Mouse (Mus musculus) G1E (cell line): ENCODE results near the gene BC030870. TPM values are rescaled to one million over a fixed set of nuclear protein-coding genes. Genes with fewer than 3 reads are reported as not detected.

Source experiments
- ATAC-seq: 2 replicates; pipeline ENCODE4 v1.8.0; 2016; ENCODE audit warnings: mild to moderate bottlenecking; ENCODE audit not compliant: insufficient number of reproducible peaks, poor library complexity, low FRiP score, severe bottlenecking; ENCODE audit errors: extremely low read depth
- DNase-seq: peaks from one replicate; pipeline ENCODE4 v3.0.0; 2012; ENCODE audit warnings: low spot score
- H3K27me3 ChIP-seq: 2 replicates; pipeline ENCODE4 v1.6.1; 2012; ENCODE audit warnings: mild to moderate bottlenecking, low read length, inconsistent platforms; ENCODE audit not compliant: insufficient read depth
- H3K36me3 ChIP-seq: replicated peaks from 2 replicates; pipeline ENCODE3; 2012; ENCODE audit warnings: mild to moderate bottlenecking, inconsistent platforms
- H3K4me1 ChIP-seq: 2 replicates; pipeline ENCODE4 v1.6.1; 2012; ENCODE audit warnings: low read depth, low read length, inconsistent platforms, mixed read lengths; ENCODE audit not compliant: insufficient read depth
- H3K4me3 ChIP-seq: 2 replicates; pipeline ENCODE4 v1.5.1; 2012; ENCODE audit warnings: low read depth, mild to moderate bottlenecking, inconsistent platforms, low read length, moderate library complexity, mixed read lengths
- H3K9me3 ChIP-seq: replicated peaks from 2 replicates; pipeline ENCODE4 v1.6.1; 2012; ENCODE audit warnings: inconsistent platforms
- CTCF ChIP-seq: IDR thresholded peaks from 2 replicates; pipeline ENCODE4 v1.5.1; 2012; ENCODE audit warnings: low read depth, low read length, inconsistent platforms, mixed read lengths
- GATA1 ChIP-seq: IDR thresholded peaks from 2 replicates; pipeline ENCODE4 v1.6.1; 2012; ENCODE audit warnings: borderline replicate concordance, low read length, inconsistent platforms, mixed read lengths
- GATA2 ChIP-seq: IDR thresholded peaks from 2 replicates; pipeline ENCODE4 v1.6.1; 2012; ENCODE audit warnings: low read depth, low read length, inconsistent platforms, borderline replicate concordance
- POLR2AphosphoS5 ChIP-seq: IDR thresholded peaks from 2 replicates; pipeline ENCODE4 v1.6.1; 2012; ENCODE audit warnings: low read depth, low read length, inconsistent platforms; ENCODE audit not compliant: insufficient replicate concordance
- TAL1 ChIP-seq: conservative IDR thresholded peaks from 2 replicates; pipeline ENCODE4 v1.6.1; 2012; ENCODE audit warnings: low read depth, low read length, inconsistent platforms, mixed read lengths
- polyA plus RNA-seq: library from polyadenylated mRNA; stranded (reverse); fragments of >175 nt; gene quantifications from 2 replicates; pipeline ENCODE4 v1.2.3, GENCODE M21; 2012
- total RNA-seq, 2 experiments: library from RNA; stranded (forward) in 1 of 2; stranded (reverse) in 1 of 2; fragments of 200-1000 nt in 1 of 2; fragments of >200 nt in 1 of 2; fragmentation: Nextera tagmentation in 1 of 2; gene quantifications; 2 replicates each; pipeline ENCODE4 v1.2.3; 2014 to 2017

BC030870 gene
- total and polyA plus RNA-seq, 3 experiments = not detected

DNA sequence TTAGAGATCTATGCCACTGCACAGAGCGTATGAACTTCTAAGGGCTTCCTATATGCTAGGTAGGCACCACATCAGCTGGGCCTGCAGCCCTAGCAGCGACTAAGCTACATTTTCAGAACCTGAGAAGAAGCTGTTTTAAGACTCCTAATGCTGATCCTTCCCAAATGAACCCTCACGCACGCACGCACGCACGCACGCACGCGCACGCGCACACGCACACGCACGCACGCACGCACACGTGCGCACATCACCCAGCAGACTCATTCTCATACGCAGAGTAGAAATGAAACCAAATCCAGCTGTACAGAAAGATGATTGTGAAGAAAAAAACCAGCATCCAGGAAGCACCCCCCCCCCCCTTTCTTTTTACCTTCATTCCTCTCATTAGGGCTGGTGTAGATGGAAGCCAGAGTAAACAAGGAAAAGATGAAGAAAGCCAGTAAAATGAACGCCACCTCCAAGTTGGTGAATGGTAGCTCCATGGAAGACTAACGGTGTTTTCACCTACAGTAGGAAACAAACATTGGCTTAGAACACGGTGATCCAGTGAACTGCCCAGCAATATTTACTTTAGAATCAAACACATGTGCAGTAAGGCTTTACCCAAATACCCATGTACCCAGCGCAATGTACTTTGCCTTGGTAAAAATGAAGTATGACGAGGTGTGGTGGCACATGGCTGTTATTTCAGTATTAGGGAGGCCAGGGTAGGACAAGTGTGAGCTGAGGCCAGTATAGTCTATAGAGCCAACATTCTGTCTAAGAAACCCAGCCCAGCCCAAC lies 21.2 kb downstream of the BC030870 start:
- H3K4me3 ChIP-seq = no peak overlapping the region
- H3K27me3 ChIP-seq = no peaks in the 10 kb centered on the region; the same call in 1 of the 2 replicates
- no peaks in the 10 kb centered on the region for H3K36me3 ChIP-seq
- peaks cover 32% of the 10 kb centered on the region for H3K4me1 ChIP-seq
- TF ChIP-seq CTCF (no peak), POLR2AphosphoS5 (no peak), TAL1 (no peak), GATA2 (no peak), GATA1 (no peak)
- DNase-seq = no peak
- H3K9me3 ChIP-seq = no peaks in the 10 kb centered on the region
- no peak for ATAC-seq

DNA sequence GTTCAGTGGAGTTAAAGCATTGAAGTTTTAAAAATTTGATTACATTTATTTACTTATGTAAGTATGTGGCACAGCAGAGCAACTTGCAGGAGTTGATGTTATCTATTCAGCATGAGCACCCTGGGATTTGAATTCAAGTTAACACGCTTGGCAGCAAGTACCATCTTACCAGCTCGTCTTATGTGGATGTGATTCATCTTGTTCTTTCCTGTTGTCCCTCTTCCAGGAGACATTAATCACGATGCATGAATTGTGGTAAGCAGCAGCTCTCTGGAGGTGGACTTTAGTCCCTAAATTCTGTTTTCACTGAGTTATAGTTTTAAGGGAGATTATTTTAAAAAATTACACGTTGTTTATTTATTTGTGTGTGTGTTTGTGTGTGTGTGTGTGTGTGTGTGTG lies 25.3 kb downstream of the BC030870 start:
- DNase-seq (no peak), ATAC-seq (no peak)
- TF ChIP-seq POLR2AphosphoS5 (no peak), CTCF (no peak), TAL1 (no peak), GATA1 (no peak), GATA2 (no peak)
- Histone ChIP-seq H3K9me3 (no peaks in the 10 kb centered on the region), H3K27me3 (no peaks in the 10 kb centered on the region), H3K4me3 (no peak overlapping the region), H3K36me3 (no peaks in the 10 kb centered on the region), H3K4me1 (peaks cover 25% of the 10 kb centered on the region)

- no peak for TF ChIP-seq CTCF
- TF ChIP-seq GATA1 = no peak
- no peak for TF ChIP-seq TAL1
- TF ChIP-seq POLR2AphosphoS5 = no peak
- TF ChIP-seq GATA2 = no peak
- Histone ChIP-seq H3K36me3 (no peaks in the 10 kb centered on the region), H3K4me1 (peaks cover 28% of the 10 kb centered on the region), H3K4me3 (no peak overlapping the region), H3K9me3 (no peaks in the 10 kb centered on the region), H3K27me3 (no peaks in the 10 kb centered on the region)
- DNase-seq (no peak), ATAC-seq (no peak)
These were observed 25.7 kb downstream of the BC030870 start for GRCm38 (mm10) chr8:65103632-65104031.

- H3K27me3 ChIP-seq = no peaks in the 10 kb centered on the region
- TF ChIP-seq TAL1 (no peak), POLR2AphosphoS5 (no peak), GATA1 (no peak), GATA2 (no peak), CTCF (no peak)
- no peaks in the 10 kb centered on the region for H3K9me3 ChIP-seq
- H3K36me3 ChIP-seq = no peaks in the 10 kb centered on the region
- no peak overlapping the region for H3K4me3 ChIP-seq
- H3K4me1 ChIP-seq = peaks cover 26% of the 10 kb centered on the region
- no peak for DNase-seq
- no peak for ATAC-seq
These were observed 29.6 kb downstream of the BC030870 start for GRCm38 (mm10) chr8:65099735-65100134.

- Histone ChIP-seq H3K27me3 (no peaks in the 10 kb centered on the region), H3K4me3 (no peak overlapping the region), H3K4me1 (peaks cover 40% of the 10 kb centered on the region), H3K36me3 (no peaks in the 10 kb centered on the region), H3K9me3 (no peaks in the 10 kb centered on the region)
- DNase-seq (peak; percentile 8), ATAC-seq (peak; percentile 57)
- no peak for TF ChIP-seq POLR2AphosphoS5
- no peak for TF ChIP-seq CTCF
These were observed 31.5 kb downstream of the BC030870 start for GRCm38 (mm10) chr8:65097760-65098415.

GRCm38 (mm10) chr8:65089781-65090180 lies 39.6 kb downstream of the BC030870 start:
- Histone ChIP-seq H3K9me3 (no peaks in the 10 kb centered on the region), H3K36me3 (no peaks in the 10 kb centered on the region), H3K27me3 (peaks cover 3% of the 10 kb centered on the region; the same call in 1 of the 2 replicates), H3K4me3 (no peak overlapping the region), H3K4me1 (peaks cover 45% of the 10 kb centered on the region)
- no peak for ATAC-seq
- TF ChIP-seq GATA2 (no peak), TAL1 (no peak), CTCF (no peak), GATA1 (no peak), POLR2AphosphoS5 (no peak)
- no peak for DNase-seq
